Mouse (Mus musculus) stomach, embryonic 16.5 days (tissue): ENCODE results near the gene Auts2. TPM values are rescaled to one million over a fixed set of nuclear protein-coding genes. Genes with fewer than 3 reads are reported as not detected.

ENCODE experiments used
- ATAC-seq: fragments of 200-750 bp; cut with Nextera tagmentation; 2 replicates; pipeline ENCODE4 v1.8.0; 2017; ENCODE audit warnings: moderate number of reproducible peaks, moderate TSS enrichment; ENCODE audit not compliant: insufficient read depth, low FRiP score
- H3K27ac ChIP-seq: fragments of 300-500 bp; sonication (generic); 2 replicates; pipeline ENCODE4 v1.5.1; 2014; ENCODE audit warnings: low read length
- H3K27me3 ChIP-seq: fragments of 300-500 bp; sonication (generic); 2 replicates; pipeline ENCODE4 v1.6.1; 2014; ENCODE audit warnings: low read length, control low read depth, mixed read lengths; ENCODE audit not compliant: control insufficient read depth, insufficient read depth
- H3K36me3 ChIP-seq: fragments of 300-500 bp; sonication (generic); 2 replicates; pipeline ENCODE4 v1.6.1; 2014; ENCODE audit warnings: low read length; ENCODE audit not compliant: control insufficient read depth, insufficient read depth
- H3K4me1 ChIP-seq: fragments of 300-500 bp; sonication (generic); 2 replicates; pipeline ENCODE4 v1.6.1; 2014; ENCODE audit warnings: low read length, control low read depth, mixed read lengths; ENCODE audit not compliant: control insufficient read depth, insufficient read depth
- H3K4me2 ChIP-seq: fragments of 300-500 bp; sonication (generic); 2 replicates; pipeline ENCODE4 v1.6.1; 2014; ENCODE audit warnings: low read depth, low read length, mixed read lengths
- H3K4me3 ChIP-seq: fragments of 300-500 bp; sonication (generic); replicated peaks from 2 replicates; pipeline ENCODE4 v1.5.1; 2014; ENCODE audit warnings: mild to moderate bottlenecking, low read length
- H3K9ac ChIP-seq: fragments of 300-500 bp; sonication (generic); 2 replicates; pipeline ENCODE4 v1.6.1; 2014; ENCODE audit warnings: low read length
- H3K9me3 ChIP-seq: fragments of 300-500 bp; sonication (generic); replicated peaks from 2 replicates; pipeline ENCODE4 v1.6.1; 2016; ENCODE audit warnings: low read length, control low read depth; ENCODE audit not compliant: control insufficient read depth
- WGBS: fragments of 180-500 bp; shearing (Covaris S2); extraction: QIAGEN DNeasy Blood & Tissue Kit; methylation state at CpG from one replicate; pipeline ENCODE4 v1.1.7; 2014; 5-methylcytosine and 5-hydroxymethylcytosine counted together
- polyA plus RNA-seq: library from polyadenylated mRNA; unstranded; fragments of >200 nt; fragmentation: Nextera tagmentation; extraction: Ambion mirVana; gene quantifications from 2 replicates; pipeline ENCODE4 v1.2.1, GENCODE M21; 2015

Gene Auts2
- polyA plus RNA-seq, 1 experiment from 2014 or later = 20.1 TPM

DNA sequence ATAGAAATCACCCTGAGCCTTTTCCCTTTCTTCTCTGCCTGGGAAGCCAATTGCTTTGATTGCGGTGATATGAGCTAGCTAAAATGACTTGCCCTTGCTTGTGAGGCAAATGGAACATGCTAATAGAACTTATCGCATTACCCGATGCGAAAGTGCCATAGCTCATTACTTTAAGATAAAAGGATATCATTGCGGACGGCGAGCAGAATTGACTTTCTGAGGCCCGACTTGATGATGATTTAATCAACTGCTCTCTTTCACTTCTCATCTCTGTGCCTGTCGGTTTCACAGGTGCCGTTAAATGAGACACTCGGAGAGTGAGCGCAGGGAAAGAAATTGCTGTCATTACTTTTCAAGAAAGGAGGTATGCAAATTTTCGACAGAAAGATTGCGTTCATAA, 762.1 kb downstream of the Auts2 start:
- H3K4me2 ChIP-seq = no peak overlapping the region
- H3K27me3 ChIP-seq = no peaks in the 10 kb centered on the region
- H3K9ac ChIP-seq = no peak overlapping the region
- H3K36me3 ChIP-seq = no peaks in the 10 kb centered on the region
- no peak for ATAC-seq
- H3K27ac ChIP-seq = no peak overlapping the region
- no peaks in the 10 kb centered on the region for H3K9me3 ChIP-seq
- WGBS = 85% methylated on average over 14 of the region's 14 CpGs
- no peak overlapping the region for H3K4me3 ChIP-seq
- H3K4me1 ChIP-seq = no peaks in the 10 kb centered on the region

DNA sequence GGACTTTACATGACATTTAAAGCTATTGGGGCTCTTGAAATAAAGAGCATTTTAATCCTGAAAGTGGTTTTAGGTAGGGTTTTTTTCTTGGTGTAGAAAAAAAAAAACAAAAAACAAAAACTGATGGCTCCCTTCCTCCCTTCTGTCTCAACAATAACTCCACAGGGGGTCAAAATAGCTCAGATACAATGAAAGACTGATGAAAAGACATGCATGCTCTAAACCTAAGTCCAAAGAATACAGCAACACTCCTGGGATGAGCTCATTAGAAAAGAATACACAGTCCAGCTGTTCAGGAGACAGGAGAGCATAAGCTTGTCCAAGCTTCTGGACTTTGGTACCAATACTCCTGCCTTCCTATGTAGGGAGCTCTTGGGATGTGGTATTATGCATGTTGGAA, 764.0 kb downstream of the Auts2 start:
- Histone ChIP-seq H3K9me3 (no peaks in the 10 kb centered on the region), H3K36me3 (no peaks in the 10 kb centered on the region)
- ATAC-seq = no peak

DNA sequence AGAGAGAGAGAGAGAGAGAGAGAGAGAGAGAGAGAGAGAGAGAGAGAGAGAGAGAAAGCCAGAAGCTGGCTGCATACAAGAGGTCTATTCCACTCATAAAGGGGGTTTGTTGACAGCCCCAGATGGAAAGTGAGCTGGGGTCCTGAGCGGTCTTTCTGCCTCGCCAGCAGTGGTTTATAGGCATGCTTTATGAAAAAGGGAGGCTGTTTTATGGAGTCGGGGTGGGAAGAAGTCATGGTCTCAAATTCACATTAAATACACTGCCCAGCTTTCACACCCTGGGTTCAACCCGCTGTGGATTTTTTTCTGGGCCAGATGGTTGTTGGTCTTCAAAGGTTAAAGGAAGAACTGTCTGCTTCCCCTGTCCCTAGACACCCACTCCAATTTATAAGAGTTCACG, 767.5 kb downstream of the Auts2 start:
- Histone ChIP-seq H3K4me1 (no peaks in the 10 kb centered on the region), H3K27me3 (no peaks in the 10 kb centered on the region), H3K4me3 (no peak overlapping the region), H3K36me3 (no peaks in the 10 kb centered on the region), H3K9me3 (no peaks in the 10 kb centered on the region), H3K4me2 (no peak overlapping the region), H3K9ac (no peak overlapping the region), H3K27ac (no peak overlapping the region)
- 72% methylated on average over 5 of the region's 5 CpGs for WGBS
- no peak for ATAC-seq

More for the DNA sequence above, 764.0 kb downstream of the Auts2 start:
- no peak overlapping the region for H3K27ac ChIP-seq
- H3K9ac ChIP-seq = no peak overlapping the region
- no peaks in the 10 kb centered on the region for H3K4me1 ChIP-seq
- no peaks in the 10 kb centered on the region for H3K27me3 ChIP-seq
- H3K4me3 ChIP-seq = no peak overlapping the region
- H3K4me2 ChIP-seq = no peak overlapping the region

DNA sequence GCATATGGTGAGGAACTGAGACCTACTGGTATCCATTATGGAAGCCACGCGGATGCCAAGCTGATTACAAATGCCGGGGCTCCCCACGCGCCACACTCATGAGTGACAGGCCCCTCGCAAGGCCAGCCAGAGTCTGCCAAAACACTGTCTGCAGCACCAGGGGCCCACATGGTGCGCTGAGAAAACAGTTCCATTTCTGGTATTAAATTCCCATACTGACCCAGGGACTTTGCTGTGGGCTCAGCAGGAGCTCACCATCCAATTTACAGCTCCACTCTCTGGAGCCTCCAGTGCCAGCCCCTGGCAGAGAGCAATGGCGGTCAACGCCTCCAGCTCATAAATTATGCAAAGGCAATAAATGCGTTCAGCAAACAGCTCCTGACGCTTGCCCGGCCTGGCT, 767.9 kb downstream of the Auts2 start:
- Histone ChIP-seq H3K4me2 (no peak overlapping the region), H3K36me3 (no peaks in the 10 kb centered on the region), H3K9ac (no peak overlapping the region), H3K4me1 (no peaks in the 10 kb centered on the region), H3K27ac (no peak overlapping the region), H3K4me3 (no peak overlapping the region), H3K9me3 (no peaks in the 10 kb centered on the region), H3K27me3 (no peaks in the 10 kb centered on the region)
- no peak for ATAC-seq
- WGBS = 75% methylated on average over 12 of the region's 12 CpGs

DNA sequence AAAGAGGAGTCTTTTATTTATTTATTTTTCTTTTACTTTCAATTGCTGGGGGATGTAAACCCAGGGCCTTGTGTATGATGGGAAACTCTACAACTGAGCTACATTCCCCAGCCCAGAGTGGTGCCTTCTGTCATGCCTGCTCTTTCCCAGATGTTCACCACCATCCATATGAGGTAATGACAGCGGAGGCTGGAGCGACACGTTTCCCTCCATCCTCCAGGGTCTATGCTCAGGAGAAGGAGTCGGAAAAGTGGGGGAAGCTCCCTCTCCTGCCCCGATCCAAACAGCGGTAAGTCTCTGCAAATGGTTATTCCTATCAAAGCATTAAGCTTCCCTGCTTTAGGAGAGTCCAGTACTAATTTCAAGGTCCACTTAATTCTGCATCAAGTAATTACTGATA, 768.4 kb downstream of the Auts2 start:
- no peaks in the 10 kb centered on the region for H3K36me3 ChIP-seq
- H3K9ac ChIP-seq = no peak overlapping the region
- H3K27ac ChIP-seq = no peak overlapping the region
- H3K27me3 ChIP-seq = no peaks in the 10 kb centered on the region
- H3K4me2 ChIP-seq = no peak overlapping the region
- H3K9me3 ChIP-seq = no peaks in the 10 kb centered on the region
- no peaks in the 10 kb centered on the region for H3K4me1 ChIP-seq
- 92% methylated on average over 6 of the region's 6 CpGs for WGBS
- no peak for ATAC-seq
- H3K4me3 ChIP-seq = no peak overlapping the region

DNA sequence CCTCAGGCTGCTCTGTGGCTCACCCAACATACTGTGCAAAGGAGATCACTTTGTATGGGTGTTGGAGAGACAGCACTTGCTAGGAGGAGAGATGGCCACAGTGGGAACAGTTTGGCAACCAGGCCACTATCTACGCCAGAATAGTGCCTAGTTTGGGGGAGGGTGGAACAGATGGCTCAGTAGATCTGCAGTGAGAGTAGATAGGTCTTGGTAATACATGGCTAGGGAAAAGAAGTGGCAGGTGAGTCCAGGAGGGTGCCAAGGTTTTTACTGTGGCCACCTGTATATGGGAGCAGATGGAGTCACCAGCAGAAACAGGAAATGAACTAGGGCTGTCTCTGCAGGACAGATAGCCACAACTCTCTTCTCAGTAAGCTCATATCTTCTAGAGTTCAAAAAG, 770.5 kb downstream of the Auts2 start:
- Histone ChIP-seq H3K4me2 (no peak overlapping the region), H3K4me3 (no peak overlapping the region), H3K9ac (no peak overlapping the region), H3K36me3 (no peaks in the 10 kb centered on the region), H3K27me3 (no peaks in the 10 kb centered on the region), H3K27ac (no peak overlapping the region), H3K9me3 (no peaks in the 10 kb centered on the region), H3K4me1 (no peaks in the 10 kb centered on the region)
- WGBS = 89% methylated on average over 1 of the region's 1 CpGs
- ATAC-seq = no peak

DNA sequence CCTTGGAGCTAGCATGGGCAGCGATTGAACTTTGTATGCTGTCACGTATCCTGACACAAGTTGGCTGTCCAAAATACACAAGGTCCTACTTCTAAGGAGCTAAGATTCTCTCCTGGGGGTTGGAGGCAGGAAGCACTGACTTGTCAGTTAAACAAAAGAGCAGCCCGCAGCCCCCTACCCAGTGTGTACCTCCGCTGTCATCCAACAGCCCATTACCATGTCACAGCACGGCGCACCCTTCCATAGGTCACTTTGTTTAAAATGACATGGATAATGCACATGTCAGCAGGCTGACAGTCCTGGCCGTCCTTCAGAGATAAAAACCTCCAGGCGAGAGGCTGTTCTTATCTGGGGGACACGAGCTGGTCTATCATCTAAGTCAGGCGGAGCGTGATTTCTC, 773.9 kb downstream of the Auts2 start:
- H3K4me3 ChIP-seq = no peak overlapping the region
- H3K9me3 ChIP-seq = no peaks in the 10 kb centered on the region
- no peaks in the 10 kb centered on the region for H3K4me1 ChIP-seq
- H3K9ac ChIP-seq = no peak overlapping the region
- H3K4me2 ChIP-seq = no peak overlapping the region
- no peaks in the 10 kb centered on the region for H3K27me3 ChIP-seq
- H3K27ac ChIP-seq = no peak overlapping the region
- 52% methylated on average over 11 of the region's 11 CpGs for WGBS
- H3K36me3 ChIP-seq = no peaks in the 10 kb centered on the region
- no peak for ATAC-seq

DNA sequence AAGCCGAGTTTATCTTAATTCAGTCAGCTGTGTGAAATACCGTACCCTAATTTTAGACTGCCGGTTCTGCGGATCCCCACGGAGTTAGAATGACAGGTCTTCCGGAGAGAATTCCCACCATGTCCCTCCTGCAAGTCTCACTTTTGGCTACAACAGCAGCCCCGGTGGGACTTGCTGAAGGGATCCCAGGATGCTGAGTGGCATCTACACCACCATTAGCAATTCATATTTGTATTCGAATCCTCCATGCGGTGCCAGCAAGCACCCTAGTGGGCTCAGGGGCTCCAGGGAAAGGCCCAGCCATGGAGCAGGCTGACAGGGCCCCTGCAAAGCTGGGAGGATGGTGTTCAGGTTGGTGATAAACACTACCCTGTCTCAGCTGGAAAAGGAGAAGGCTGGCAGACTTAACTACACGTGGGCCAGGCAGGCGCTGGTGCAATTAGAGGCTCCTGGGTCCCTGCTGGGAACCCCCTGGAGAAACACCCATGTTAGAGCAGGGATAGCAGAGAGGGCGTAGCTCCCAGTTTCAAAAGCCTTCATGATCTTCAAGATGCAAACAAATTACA, 775.4 kb downstream of the Auts2 start:
- no peak for ATAC-seq
- Histone ChIP-seq H3K4me3 (no peak overlapping the region), H3K27ac (no peak overlapping the region), H3K4me2 (no peak overlapping the region), H3K9ac (no peak overlapping the region), H3K9me3 (no peaks in the 10 kb centered on the region), H3K4me1 (no peaks in the 10 kb centered on the region), H3K36me3 (no peaks in the 10 kb centered on the region), H3K27me3 (no peaks in the 10 kb centered on the region)
- WGBS = 77% methylated on average over 12 of the region's 12 CpGs

DNA sequence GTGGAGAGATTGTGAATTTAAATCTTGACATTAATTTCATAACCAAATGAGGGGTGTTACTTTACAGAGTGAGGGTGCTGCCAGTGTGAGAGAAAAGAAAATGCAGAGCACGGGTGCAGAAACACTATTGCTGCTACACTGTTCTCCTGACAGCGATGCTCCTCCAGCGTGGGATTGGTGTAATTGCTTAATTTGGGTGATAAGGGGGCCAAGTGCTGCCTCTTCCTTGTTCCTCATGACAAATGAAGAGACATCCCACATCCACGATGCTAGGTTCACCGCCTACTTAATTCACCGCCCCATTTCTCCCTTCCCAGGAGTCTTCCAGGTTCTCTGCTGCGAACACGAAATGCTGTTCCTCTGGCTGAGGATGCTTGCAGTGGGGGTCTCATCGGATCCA, 776.0 kb downstream of the Auts2 start:
- 83% methylated on average over 9 of the region's 9 CpGs for WGBS
- H3K4me2 ChIP-seq = no peak overlapping the region
- no peak overlapping the region for H3K4me3 ChIP-seq
- H3K4me1 ChIP-seq = no peaks in the 10 kb centered on the region
- no peak for ATAC-seq
- H3K9me3 ChIP-seq = no peaks in the 10 kb centered on the region
- no peak overlapping the region for H3K27ac ChIP-seq
- H3K9ac ChIP-seq = no peak overlapping the region
- no peaks in the 10 kb centered on the region for H3K36me3 ChIP-seq
- H3K27me3 ChIP-seq = no peaks in the 10 kb centered on the region

DNA sequence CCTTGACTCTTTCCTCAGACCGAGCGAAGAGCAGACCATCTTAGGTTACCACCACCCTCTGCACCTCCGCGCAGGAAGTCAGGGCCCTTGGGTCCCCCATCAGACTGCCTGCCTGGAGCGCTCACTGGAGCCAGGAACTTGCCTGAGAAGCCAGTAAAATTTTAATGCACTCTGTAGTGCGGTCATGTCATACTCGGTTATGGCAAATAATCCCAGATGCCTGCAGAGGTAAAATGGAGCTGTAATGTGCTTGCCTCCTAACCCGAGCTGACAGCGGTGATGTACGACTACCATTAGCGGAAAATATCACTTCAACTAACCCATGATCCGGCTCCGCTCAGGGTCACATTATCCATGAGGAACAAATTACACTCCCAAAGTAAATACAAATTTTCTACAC, 783.7 kb downstream of the Auts2 start:
- H3K9ac ChIP-seq = no peak overlapping the region

More for the DNA sequence above, 783.7 kb downstream of the Auts2 start:
- no peak overlapping the region for H3K4me2 ChIP-seq
- 69% methylated on average over 13 of the region's 13 CpGs for WGBS
- H3K27ac ChIP-seq = no peak overlapping the region
- no peak for ATAC-seq
- no peak overlapping the region for H3K4me3 ChIP-seq
- H3K4me1 ChIP-seq = no peaks in the 10 kb centered on the region
- H3K27me3 ChIP-seq = no peaks in the 10 kb centered on the region
- no peaks in the 10 kb centered on the region for H3K36me3 ChIP-seq
- H3K9me3 ChIP-seq = no peaks in the 10 kb centered on the region
